Mouse (Mus musculus) macrophage (primary cell): ENCODE measurements around the gene Rab11fip3. TPM values are rescaled to one million over a fixed set of nuclear protein-coding genes. Genes with fewer than 3 reads are reported as not detected.

Source experiments
- H3K27ac ChIP-seq: fragments of 350-480 bp; formaldehyde crosslinking; 2 replicates; pipeline ENCODE4 v1.9.0; 2021
- H3K36me3 ChIP-seq: fragments of 350-480 bp; formaldehyde crosslinking; 2 replicates; pipeline ENCODE4 v1.9.0; 2021; ENCODE audit errors: inconsistent target
- H3K4me3 ChIP-seq: fragments of 350-480 bp; formaldehyde crosslinking; 2 replicates; pipeline ENCODE4 v1.9.0; 2021; ENCODE audit errors: inconsistent target
- H3K79me2 ChIP-seq: fragments of 350-480 bp; formaldehyde crosslinking; 2 replicates; pipeline ENCODE4 v1.9.0; 2021; ENCODE audit errors: inconsistent target
- WGBS: methylation state at CpG from one replicate; pipeline ENCODE4 v1.1.7; 2026; ENCODE audit warnings: inconsistent platforms; ENCODE audit not compliant: missing documents; 5-methylcytosine and 5-hydroxymethylcytosine counted together
- polyA plus RNA-seq: library from polyadenylated mRNA; stranded (reverse); fragments of 250-400 nt; gene quantifications from 3 replicates; pipeline ENCODE4 v1.2.4, GENCODE M21; 2018; ENCODE audit warnings: inconsistent platforms

Rab11fip3 gene
- polyA plus RNA-seq, 1 experiment from 2014 or later: 7.6 TPM

GRCm38 (mm10) chr17:25943221-25943620, 126.1 kb downstream of the Rab11fip3 start:
- Histone ChIP-seq H3K4me3 (no peak overlapping the region), H3K27ac (no peak overlapping the region), H3K79me2 (peaks cover 33% of the 10 kb centered on the region), H3K36me3 (no peaks in the 10 kb centered on the region)
- 69% methylated on average over 3 of the region's 3 CpGs for WGBS

- 94% methylated on average over 2 of the region's 2 CpGs for WGBS
- H3K27ac ChIP-seq: peak overlapping the region; percentile 52; the same call in 1 of the 2 replicates
- H3K79me2 ChIP-seq: peaks cover 34% of the 10 kb centered on the region
- 0 out of 2 replicates have a peak, but pooled peaks cover 1% of the 10 kb centered on the region for H3K36me3 ChIP-seq
- H3K4me3 ChIP-seq: no peak overlapping the region
Observed at GRCm38 (mm10) chr17:25942597-25943151, 126.7 kb downstream of the Rab11fip3 start.

GRCm38 (mm10) chr17:25941511-25942241, 127.7 kb downstream of the Rab11fip3 start:
- 4% methylated on average over 45 of the region's 54 CpGs for WGBS
- Histone ChIP-seq H3K27ac (peak overlapping the region; percentile 52), H3K36me3 (peaks cover 11% of the 10 kb centered on the region; the same call in 1 of the 2 replicates)

More at GRCm38 (mm10) chr17:25941511-25942241, 127.7 kb downstream of the Rab11fip3 start:
- peaks cover 34% of the 10 kb centered on the region for H3K79me2 ChIP-seq
- peak overlapping the region; percentile 60 for H3K4me3 ChIP-seq

Other genes with a start within 250 kb of the Rab11fip3 start
- 8.8 to 13.8 TPM (median 9.0 TPM) in 3 replicates for gene Wdr24, start 245.9 kb downstream of the Rab11fip3 start, polyA plus RNA-seq
- gene Jmjd8, start 240.7 kb downstream of the Rab11fip3 start, polyA plus RNA-seq: 15.2 to 28.3 TPM (median 18.9 TPM) in 3 replicates
- 74.2 to 109 TPM (median 78.5 TPM) in 3 replicates for gene Stub1, start 236.2 kb downstream of the Rab11fip3 start, polyA plus RNA-seq
- 0.16 to 0.97 TPM in 2 of 3 replicates, not detected in the other for gene Rhbdl1, start 232.3 kb downstream of the Rab11fip3 start, polyA plus RNA-seq
- gene Gm20683, start 227.8 kb downstream of the Rab11fip3 start, polyA plus RNA-seq: 0.09 to 1.1 TPM (median 0.43 TPM) in 3 replicates
- gene Rhot2, start 224.7 kb downstream of the Rab11fip3 start, polyA plus RNA-seq: 20.6 to 24.8 TPM (median 22.4 TPM) in 3 replicates
- gene Wdr90, start 208.1 kb downstream of the Rab11fip3 start, polyA plus RNA-seq: 1.5 to 2.9 TPM (median 2.5 TPM) in 3 replicates
- gene Mcrip2, start 200.8 kb downstream of the Rab11fip3 start, polyA plus RNA-seq: 5.6 to 15.2 TPM (median 7.1 TPM) in 3 replicates
- 3.3 to 5.5 TPM (median 5.2 TPM) in 3 replicates for gene Mettl26, start 194.5 kb downstream of the Rab11fip3 start, polyA plus RNA-seq
- 0.13 to 0.32 TPM (median 0.20 TPM) in 3 replicates for gene Wfikkn1, start 188.7 kb downstream of the Rab11fip3 start, polyA plus RNA-seq
- 13.7 to 21.8 TPM (median 16.8 TPM) in 3 replicates for gene Rab40c, start 149.8 kb downstream of the Rab11fip3 start, polyA plus RNA-seq
- gene Pigq, start 124.6 kb downstream of the Rab11fip3 start, polyA plus RNA-seq: 33.1 to 43.2 TPM (median 35.1 TPM) in 3 replicates
- gene Nhlrc4, start 124.6 kb downstream of the Rab11fip3 start, polyA plus RNA-seq: not detected in 3 replicates
- not detected in 3 replicates for gene A930017K11Rik, start 117.0 kb downstream of the Rab11fip3 start, polyA plus RNA-seq
- 5.2 to 13.5 TPM (median 5.9 TPM) in 3 replicates for gene Capn15, start 83.8 kb downstream of the Rab11fip3 start, polyA plus RNA-seq
- gene Decr2, start 20.8 kb upstream of the Rab11fip3 start, polyA plus RNA-seq: 19.8 to 24.2 TPM (median 23.4 TPM) in 3 replicates
- 16.3 to 30.7 TPM (median 17.2 TPM) in 3 replicates for gene Nme4, start 26.0 kb upstream of the Rab11fip3 start, polyA plus RNA-seq
- 35.3 to 45.1 TPM (median 37.7 TPM) in 3 replicates for gene Tmem8, start 43.7 kb upstream of the Rab11fip3 start, polyA plus RNA-seq
- gene Mrpl28, start 53.9 kb upstream of the Rab11fip3 start, polyA plus RNA-seq: 35.9 to 74.0 TPM (median 71.9 TPM) in 3 replicates
- gene Axin1, start 69.1 kb upstream of the Rab11fip3 start, polyA plus RNA-seq: 25.1 to 76.5 TPM (median 25.8 TPM) in 3 replicates
- gene Pdia2, start 129.5 kb upstream of the Rab11fip3 start, polyA plus RNA-seq: not detected in 3 replicates
- gene Rgs11, start 133.4 kb upstream of the Rab11fip3 start, polyA plus RNA-seq: 0.07 to 1.2 TPM (median 0.88 TPM) in 3 replicates
- not detected in 3 replicates for gene Arhgdig, start 138.2 kb upstream of the Rab11fip3 start, polyA plus RNA-seq
- gene Fam234a, start 174.7 kb upstream of the Rab11fip3 start, polyA plus RNA-seq: 73.6 to 152 TPM (median 101 TPM) in 3 replicates
- 27.9 to 31.3 TPM (median 28.9 TPM) in 3 replicates for gene Luc7l, start 183.3 kb upstream of the Rab11fip3 start, polyA plus RNA-seq